Mouse (Mus musculus) large intestine, adult 2 months (tissue): ENCODE measurements at regions not wholly inside any gene's neighbourhood (a gene's known extent, or its start where the extent isn't known, plus 50 kb on each side); places are given as distances from the start of the nearest gene placed in this dataset.

Experiments used
- DNase-seq: peaks from one replicate; pipeline ENCODE4 v3.0.0-alpha.2; 2012; ENCODE audit warnings: low read depth, low spot score
- WGBS: fragments of 180-500 bp; shearing (Covaris S2); methylation state at CpG from one replicate; pipeline ENCODE4 v1.1.7; 2018; 5-methylcytosine and 5-hydroxymethylcytosine counted together

DNA sequence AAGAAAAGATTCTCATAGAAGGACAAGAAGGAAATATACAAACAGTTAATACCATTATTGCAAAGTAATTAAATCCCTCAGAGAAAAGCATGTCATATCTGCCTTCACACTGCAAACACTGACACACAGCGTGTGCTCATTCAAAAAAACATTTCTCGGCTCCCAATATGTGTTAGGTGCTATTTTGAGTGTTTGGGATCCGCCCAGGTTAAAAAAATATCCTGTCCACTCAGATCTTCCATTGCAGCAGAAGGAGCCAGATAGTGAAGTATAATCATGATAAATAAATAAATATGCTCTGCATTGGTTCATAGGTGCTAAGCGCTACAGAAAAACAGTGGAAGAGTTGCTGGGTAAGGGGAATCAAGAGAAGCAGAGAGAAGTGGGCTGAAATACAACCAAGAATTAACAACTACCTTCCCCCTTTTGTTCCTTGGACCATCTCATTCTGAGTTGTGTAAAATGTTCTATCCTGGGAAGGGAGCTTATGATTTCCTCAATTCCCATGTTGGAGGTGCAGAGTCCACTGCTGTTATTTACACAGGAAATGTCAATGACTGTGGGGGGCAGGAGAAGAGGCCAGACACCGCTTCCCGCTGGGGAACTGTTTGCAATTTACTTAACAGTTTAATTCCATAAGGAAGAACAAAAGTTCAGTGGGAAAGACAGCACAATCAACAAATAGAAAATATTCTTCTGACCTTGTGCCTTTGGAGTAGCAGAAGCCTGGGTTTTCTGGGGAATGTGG, 139.9 kb downstream of the Tle1 start:
- DNase-seq = peak; percentile 78

GRCm38 (mm10) chr4:72049638-72050454, 150.9 kb downstream of the Tle1 start:
- DNase-seq = no peak
- WGBS = 19% methylated on average over 6 of the region's 6 CpGs

More for the DNA sequence above, 139.9 kb downstream of the Tle1 start:
- WGBS = 26% methylated on average over 6 of the region's 6 CpGs

DNA sequence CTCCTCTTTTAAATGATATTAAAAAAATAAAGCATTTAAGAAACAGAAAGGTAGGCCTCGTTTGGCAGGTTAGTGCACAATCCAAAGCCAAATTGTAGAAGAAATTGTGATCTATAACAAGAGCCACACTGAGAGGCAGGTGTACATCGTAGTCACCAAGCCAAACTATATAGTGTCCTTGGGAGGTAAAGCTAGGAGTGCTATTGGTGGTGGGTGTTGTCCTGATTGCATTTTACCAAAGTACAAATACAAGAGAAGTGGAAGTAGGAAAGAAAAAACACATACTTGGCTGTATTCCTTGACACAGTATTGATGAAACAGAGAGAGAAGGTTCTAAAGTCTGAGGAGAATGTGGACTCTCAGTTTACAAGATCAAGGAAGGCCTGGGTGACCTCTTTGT, 178.6 kb downstream of the Tle1 start:
- WGBS = 44% methylated on average over 2 of the region's 2 CpGs
- no peak for DNase-seq

DNA sequence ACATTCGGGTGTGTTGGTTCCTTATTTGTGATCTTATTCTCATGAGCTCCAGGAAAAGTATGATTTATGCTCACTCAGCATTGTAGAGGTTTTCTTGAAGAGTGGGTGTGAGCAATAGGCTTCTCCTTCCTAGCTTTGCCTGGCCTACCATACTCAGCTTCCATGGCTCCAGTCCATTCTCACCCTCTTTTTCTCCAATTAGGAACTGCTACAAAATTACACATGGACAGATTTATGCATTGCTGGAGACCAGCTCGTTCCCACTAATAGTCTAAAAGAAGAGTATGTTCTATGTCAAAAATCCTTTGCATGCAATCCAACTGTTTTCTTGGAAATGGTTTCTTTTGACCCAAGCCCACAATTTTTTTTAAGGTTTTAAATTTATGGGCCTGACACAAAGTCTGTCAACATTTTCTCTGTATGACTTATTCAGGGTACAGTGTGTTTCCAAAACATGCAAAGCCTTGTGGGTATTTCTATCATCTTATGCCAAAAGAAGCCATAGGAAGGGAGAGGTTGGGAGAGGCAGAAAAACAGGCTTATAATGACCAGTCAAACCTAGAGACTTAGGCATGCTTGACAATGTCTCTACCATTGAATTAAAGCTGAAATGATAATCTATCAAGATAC, 186.4 kb downstream of the Tle1 start:
- no peak for DNase-seq

DNA sequence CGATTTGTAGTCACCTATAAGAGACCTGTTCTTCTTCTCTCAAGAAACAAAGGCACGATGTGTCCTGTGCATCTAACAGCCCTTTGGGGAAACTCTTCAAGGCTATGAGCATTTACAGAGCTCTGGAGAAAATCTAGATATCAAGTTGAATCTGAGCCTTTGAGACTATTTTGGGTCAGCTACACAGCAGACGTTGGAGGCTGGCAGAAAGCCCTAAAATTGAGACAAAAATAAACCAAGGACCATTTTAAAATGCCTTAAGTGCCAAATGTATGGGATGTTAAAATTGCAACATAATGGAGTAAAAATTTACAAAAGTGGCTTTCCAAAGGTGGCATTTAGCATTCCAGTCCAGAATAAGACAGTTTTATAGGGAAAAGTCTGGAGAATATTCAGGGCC, 187.1 kb downstream of the Tle1 start:
- no peak for DNase-seq
- 70% methylated on average over 3 of the region's 3 CpGs for WGBS

More for the DNA sequence above, 186.4 kb downstream of the Tle1 start:
- 54% methylated on average over 2 of the region's 2 CpGs for WGBS

DNA sequence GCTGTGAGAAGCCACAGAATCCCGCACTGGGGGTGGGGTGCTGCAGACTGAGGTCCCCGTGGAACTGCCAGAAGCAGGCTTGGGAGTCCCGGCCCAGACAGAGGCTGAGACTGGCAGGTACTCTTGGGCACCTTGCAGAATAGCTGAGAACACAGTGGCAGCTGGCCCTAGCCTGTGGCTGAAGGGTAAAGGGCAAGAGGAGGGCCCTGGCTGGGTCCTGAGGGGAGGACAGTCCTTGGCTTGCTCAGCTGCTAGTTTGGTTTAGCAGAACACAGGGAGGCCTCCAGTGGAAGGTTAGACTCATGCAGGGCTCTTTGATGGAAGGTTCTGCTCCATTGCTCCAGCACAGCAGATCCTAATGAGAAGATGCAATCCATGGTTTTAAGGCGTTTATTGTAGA, 190.4 kb downstream of the Tle1 start:
- WGBS = 91% methylated on average over 4 of the region's 4 CpGs
- no peak for DNase-seq

- no peak for DNase-seq
Measured at GRCm38 (mm10) chr4:72005926-72006325, 194.8 kb downstream of the Tle1 start.

- no peak for DNase-seq
- 69% methylated on average over 2 of the region's 2 CpGs for WGBS
Measured at GRCm38 (mm10) chr4:72001221-72001875, 199.4 kb downstream of the Tle1 start.

- no peak for DNase-seq
- 20% methylated on average over 1 of the region's 1 CpGs for WGBS
Measured at GRCm38 (mm10) chr4:71968701-71969100, 210.9 kb upstream of the Gm11232 start.

- no peak for DNase-seq
- WGBS = 77% methylated on average over 2 of the region's 2 CpGs
Measured at GRCm38 (mm10) chr4:71953441-71953840, 195.7 kb upstream of the Gm11232 start.

DNA sequence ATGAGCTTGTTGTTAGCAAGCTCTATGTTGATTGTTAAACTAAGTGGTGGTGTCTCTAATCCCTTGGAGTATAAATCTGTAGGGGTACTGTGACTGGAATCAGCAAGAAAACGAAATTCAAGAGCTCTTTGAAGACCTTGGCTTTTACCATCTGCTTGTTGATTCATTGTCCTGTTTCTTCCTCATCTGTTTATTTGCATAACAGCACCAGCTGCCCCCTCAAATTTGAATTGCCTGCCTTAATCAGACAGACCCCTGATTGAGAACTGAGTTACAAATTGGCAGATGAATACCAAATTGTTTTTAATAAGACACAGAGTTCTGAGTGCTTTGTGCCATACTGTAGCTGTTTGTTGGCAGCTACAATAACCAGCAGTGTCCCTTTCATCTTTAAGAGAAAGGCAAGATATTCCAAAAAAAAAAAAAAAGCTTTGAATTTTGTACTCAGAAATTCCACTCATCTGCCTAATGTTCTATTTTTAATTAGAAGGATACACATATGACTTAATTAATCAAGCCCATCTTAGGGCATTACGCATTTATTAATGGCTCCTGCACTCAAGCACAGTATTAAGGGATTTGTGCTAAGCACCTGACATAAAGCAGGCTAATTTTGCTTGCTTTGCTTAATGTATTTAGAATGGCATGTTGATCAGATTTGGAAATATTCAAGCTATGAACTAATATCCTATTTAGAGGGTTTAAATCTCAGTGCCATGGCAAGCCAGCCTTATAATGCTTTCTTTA, 175.6 kb upstream of the Gm11232 start:
- DNase-seq = no peak
- 56% methylated on average over 2 of the region's 2 CpGs for WGBS

GRCm38 (mm10) chr4:71932818-71933217, 175.1 kb upstream of the Gm11232 start:
- WGBS = 85% methylated on average over 1 of the region's 1 CpGs
- DNase-seq = no peak

GRCm38 (mm10) chr4:71911551-71911950, 153.8 kb upstream of the Gm11232 start:
- 23% methylated on average over 1 of the region's 1 CpGs for WGBS
- no peak for DNase-seq

- 88% methylated on average over 4 of the region's 4 CpGs for WGBS
- DNase-seq = no peak
Measured at GRCm38 (mm10) chr4:71875651-71876050, 117.9 kb upstream of the Gm11232 start.

- WGBS = 78% methylated on average over 1 of the region's 1 CpGs
- DNase-seq = no peak
Measured at GRCm38 (mm10) chr4:71866948-71867347, 109.2 kb upstream of the Gm11232 start.

GRCm38 (mm10) chr4:71841833-71842232, 84.1 kb upstream of the Gm11232 start:
- DNase-seq = no peak
- WGBS = 68% methylated on average over 3 of the region's 3 CpGs

DNA sequence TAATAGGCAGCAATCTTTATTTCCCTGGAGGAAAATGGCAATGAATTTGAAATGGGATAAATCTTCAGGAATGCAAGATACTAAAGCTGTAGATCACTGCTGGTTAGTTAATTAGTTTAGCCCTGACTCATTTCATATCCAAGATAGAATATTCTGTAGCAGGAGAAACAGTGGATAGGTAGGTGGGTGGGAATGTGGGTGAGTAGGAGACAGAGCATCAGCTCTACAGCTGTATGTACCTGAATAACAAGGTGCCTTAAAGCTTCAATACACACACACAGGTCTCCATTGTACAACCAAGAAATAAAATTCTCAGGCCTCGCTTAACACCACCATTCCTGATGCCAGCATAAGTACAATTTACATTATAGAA, 83.0 kb upstream of the Gm11232 start:
- no peak for DNase-seq
- WGBS = 88% methylated on average over 1 of the region's 1 CpGs

DNA sequence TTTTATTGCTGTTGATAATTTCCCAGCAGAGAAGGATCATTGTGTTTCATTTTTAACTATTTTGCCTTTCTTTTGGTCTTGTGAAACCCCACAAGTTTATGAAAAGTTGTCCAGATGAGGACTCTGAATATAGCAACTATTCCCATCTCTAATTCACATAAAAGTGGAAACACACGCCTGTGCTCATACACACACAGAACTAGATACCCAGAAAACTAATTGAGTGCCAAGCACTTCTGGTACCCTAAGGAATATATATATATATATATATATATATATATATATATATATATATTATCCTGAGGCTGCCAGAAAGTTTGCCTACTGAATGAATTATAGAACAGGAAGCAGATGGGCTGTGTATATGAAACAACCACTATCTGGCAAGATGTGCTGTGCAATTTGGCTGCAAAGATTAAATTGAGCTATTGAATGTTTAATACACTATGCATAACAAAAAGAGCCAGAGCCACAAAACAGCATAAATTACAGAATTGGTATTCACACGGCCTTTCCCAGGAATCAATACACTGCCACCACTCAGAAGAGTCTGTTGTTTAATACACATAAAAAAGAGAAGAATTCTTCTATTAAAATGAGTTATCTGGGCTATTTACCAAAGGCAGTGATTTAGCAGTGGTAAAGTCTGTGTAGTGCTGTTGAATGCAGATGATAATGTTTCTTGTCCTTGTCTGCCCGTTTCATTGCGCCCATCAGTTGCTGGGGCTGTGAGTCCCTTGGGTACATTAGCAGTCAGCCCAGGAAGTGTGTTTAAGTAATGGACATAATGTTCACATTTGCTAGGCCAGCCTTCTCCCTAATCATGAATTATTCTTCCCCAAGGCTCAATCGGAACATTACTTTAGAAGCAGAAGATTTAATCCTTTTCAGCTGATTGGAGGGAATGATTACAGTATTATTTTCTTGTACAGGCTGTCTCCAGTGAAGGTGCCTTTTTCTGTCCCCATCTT, 82.3 kb upstream of the Gm11232 start:
- DNase-seq = no peak
- WGBS = 47% methylated on average over 5 of the region's 5 CpGs
